Mouse (Mus musculus) limb, embryonic 15.5 days (tissue): ENCODE data around the gene Zfp180. TPM values are rescaled to one million over a fixed set of nuclear protein-coding genes. Genes with fewer than 3 reads are reported as not detected.

ENCODE experiments used
- ATAC-seq: fragments of 200-750 bp; cut with Nextera tagmentation; 2 replicates; pipeline ENCODE4 v1.8.0; 2017; ENCODE audit warnings: low read depth, moderate TSS enrichment; ENCODE audit not compliant: insufficient number of reproducible peaks, low FRiP score, low TSS enrichment
- H3K27ac ChIP-seq: fragments of 300-500 bp; sonication (generic); 2 replicates; pipeline ENCODE4 v1.5.1; 2015; ENCODE audit warnings: moderate library complexity, mild to moderate bottlenecking, inconsistent platforms
- H3K27me3 ChIP-seq: fragments of 300-500 bp; sonication (generic); 2 replicates; pipeline ENCODE4 v1.6.1; 2015; ENCODE audit warnings: inconsistent platforms
- H3K36me3 ChIP-seq: fragments of 300-500 bp; sonication (generic); 2 replicates; pipeline ENCODE4 v1.6.1; 2015; ENCODE audit warnings: inconsistent platforms
- H3K4me1 ChIP-seq: fragments of 300-500 bp; sonication (generic); 2 replicates; pipeline ENCODE4 v1.6.1; 2015; ENCODE audit warnings: inconsistent platforms
- H3K4me2 ChIP-seq: fragments of 300-500 bp; sonication (generic); 2 replicates; pipeline ENCODE4 v1.6.1; 2015; ENCODE audit warnings: mild to moderate bottlenecking, inconsistent platforms
- H3K4me3 ChIP-seq: fragments of 300-500 bp; sonication (generic); 2 replicates; pipeline ENCODE4 v1.5.1; 2015; ENCODE audit warnings: mild to moderate bottlenecking, inconsistent platforms
- H3K9ac ChIP-seq: fragments of 300-500 bp; sonication (generic); 2 replicates; pipeline ENCODE4 v1.6.1; 2015; ENCODE audit warnings: inconsistent platforms
- H3K9me3 ChIP-seq: fragments of 300-500 bp; sonication (generic); 2 replicates; pipeline ENCODE4 v1.6.1; 2016; ENCODE audit warnings: inconsistent platforms
- WGBS: fragments of 180-500 bp; shearing (Covaris S2); methylation state at CpG from one replicate; pipeline ENCODE4 v1.1.7; 2015; 5-methylcytosine and 5-hydroxymethylcytosine counted together
- polyA plus RNA-seq: library from polyadenylated mRNA; unstranded; fragments of >200 nt; fragmentation: Nextera tagmentation; extraction: Ambion mirVana; gene quantifications from 2 replicates; pipeline ENCODE4 v1.2.1, GENCODE M21; 2015

Zfp180 gene
- polyA plus RNA-seq, 1 experiment from 2014 or later, result 20.4 TPM

GRCm38 (mm10) chr7:24112156-24112856 is 30.6 kb downstream of the Zfp180 start, which contains the start of gene Zfp112:
Zfp112 (plus strand) TSS chr7:24112314.
- peak within 1 kb of the TSS; percentile 61 for H3K4me3 ChIP-seq

GRCm38 (mm10) chr7:24113001-24113400 is 31.3 kb downstream of the Zfp180 start:
- H3K9ac ChIP-seq, result peak overlapping the region; percentile 62
- H3K4me3 ChIP-seq, result peak overlapping the region; percentile 61
- 12% methylated on average over 12 of the region's 12 CpGs for WGBS
- peak overlapping the region; percentile 69 for H3K4me2 ChIP-seq
- H3K9me3 ChIP-seq, result peaks cover 7% of the 10 kb centered on the region; the same call in 1 of the 2 replicates
- peaks cover 2% of the 10 kb centered on the region; the same call in 1 of the 2 replicates for H3K4me1 ChIP-seq
- H3K36me3 ChIP-seq, result peaks cover 18% of the 10 kb centered on the region
- H3K27ac ChIP-seq, result peak overlapping the region; percentile 89
- ATAC-seq, result no peak
- H3K27me3 ChIP-seq, result no peaks in the 10 kb centered on the region

More at GRCm38 (mm10) chr7:24112156-24112856, 30.6 kb downstream of the Zfp180 start, which contains the start of gene Zfp112:
- peak within 1 kb of the TSS; percentile 62 for H3K9ac ChIP-seq
- H3K4me1 ChIP-seq, result peaks cover 2% of the 10 kb centered on the region; the same call in 1 of the 2 replicates
- peak within 1 kb of the TSS; percentile 89 for H3K27ac ChIP-seq
- ATAC-seq, result peak; percentile 96
- H3K4me2 ChIP-seq, result peak within 1 kb of the TSS; percentile 69
- peaks cover 14% of the 10 kb centered on the region for H3K9me3 ChIP-seq
- no peaks in the 10 kb centered on the region for H3K27me3 ChIP-seq
- 1% methylated on average over 23 of the region's 23 CpGs for WGBS
- H3K36me3 ChIP-seq, result peaks cover 25% of the 10 kb centered on the region

GRCm38 (mm10) chr7:24116655-24117054 is 34.9 kb downstream of the Zfp180 start:
- Histone ChIP-seq H3K4me2 (no peak overlapping the region), H3K27ac (no peak overlapping the region), H3K9ac (no peak overlapping the region), H3K4me3 (no peak overlapping the region), H3K9me3 (no peaks in the 10 kb centered on the region), H3K4me1 (peaks cover 2% of the 10 kb centered on the region; the same call in 1 of the 2 replicates), H3K27me3 (no peaks in the 10 kb centered on the region), H3K36me3 (no peaks in the 10 kb centered on the region)
- no peak for ATAC-seq
- 83% methylated on average over 4 of the region's 4 CpGs for WGBS

GRCm38 (mm10) chr7:24133425-24133995 is 51.8 kb downstream of the Zfp180 start:
- Histone ChIP-seq H3K27me3 (no peaks in the 10 kb centered on the region), H3K4me3 (peak overlapping the region; percentile 72), H3K9ac (peak overlapping the region; percentile 62), H3K4me2 (peak overlapping the region; percentile 59), H3K9me3 (no peaks in the 10 kb centered on the region), H3K27ac (0 out of 2 replicates have a peak overlapping the region, but pooled peaks have one; percentile 3), H3K36me3 (peaks cover 23% of the 10 kb centered on the region), H3K4me1 (peaks cover 9% of the 10 kb centered on the region)
- 17% methylated on average over 6 of the region's 6 CpGs for WGBS
- no peak for ATAC-seq

GRCm38 (mm10) chr7:24133996-24134828 is 52.5 kb downstream of the Zfp180 start, which contains the start of gene Zfp235:
Zfp235 (plus strand) TSS chr7:24134169.
- Histone ChIP-seq H3K27me3 (no peaks in the 10 kb centered on the region), H3K9ac (peak within 1 kb of the TSS; percentile 62), H3K9me3 (no peaks in the 10 kb centered on the region), H3K4me3 (peak within 1 kb of the TSS; percentile 72), H3K27ac (0 out of 2 replicates have a peak within 1 kb of the TSS, but pooled peaks have one; percentile 3), H3K36me3 (peaks cover 29% of the 10 kb centered on the region), H3K4me2 (peak within 1 kb of the TSS; percentile 69), H3K4me1 (peaks cover 9% of the 10 kb centered on the region)
- peak; percentile 84 for ATAC-seq
- 3% methylated on average over 32 of the region's 32 CpGs for WGBS

GRCm38 (mm10) chr7:24142566-24142965 is 60.8 kb downstream of the Zfp180 start:
- H3K4me1 ChIP-seq, result no peaks in the 10 kb centered on the region
- 91% methylated on average over 6 of the region's 6 CpGs for WGBS
- H3K36me3 ChIP-seq, result peaks cover 48% of the 10 kb centered on the region
- H3K4me2 ChIP-seq, result no peak overlapping the region
- no peaks in the 10 kb centered on the region for H3K9me3 ChIP-seq
- no peak overlapping the region for H3K9ac ChIP-seq
- no peaks in the 10 kb centered on the region for H3K27me3 ChIP-seq
- no peak for ATAC-seq
- no peak overlapping the region for H3K4me3 ChIP-seq
- H3K27ac ChIP-seq, result no peak overlapping the region

GRCm38 (mm10) chr7:24153272-24153671 is 71.5 kb downstream of the Zfp180 start:
- Histone ChIP-seq H3K4me2 (no peak overlapping the region), H3K9me3 (no peaks in the 10 kb centered on the region), H3K4me3 (no peak overlapping the region), H3K27ac (no peak overlapping the region), H3K9ac (no peak overlapping the region), H3K4me1 (no peaks in the 10 kb centered on the region), H3K36me3 (no peaks in the 10 kb centered on the region), H3K27me3 (no peaks in the 10 kb centered on the region)
- no peak for ATAC-seq
- WGBS, result 3% methylated on average over 1 of the region's 1 CpGs

Other genes with a start within 250 kb of the Zfp180 start
- not detected in 2 replicates for gene Vmn1r176, start 244.6 kb upstream of the Zfp180 start, polyA plus RNA-seq
- gene Vmn1r177, start 215.5 kb upstream of the Zfp180 start, polyA plus RNA-seq, result not detected in 2 replicates
- not detected in 2 replicates for gene Vmn1r178, start 189.9 kb upstream of the Zfp180 start, polyA plus RNA-seq
- gene Vmn1r179, start 154.9 kb upstream of the Zfp180 start, polyA plus RNA-seq, result not detected in 2 replicates
- not detected in 2 replicates for gene Vmn1r180, start 131.3 kb upstream of the Zfp180 start, polyA plus RNA-seq
- gene Vmn1r181, start 107.3 kb upstream of the Zfp180 start, polyA plus RNA-seq, result not detected in 2 replicates
- gene V1rd19, start 80.2 kb upstream of the Zfp180 start, polyA plus RNA-seq, result not detected in 2 replicates
- gene Vmn1r183, start 28.7 kb upstream of the Zfp180 start, polyA plus RNA-seq, result not detected in 2 replicates
- gene Zfp112, start 30.4 kb downstream of the Zfp180 start, polyA plus RNA-seq, result 6.9 and 7.9 TPM in 2 replicates
- gene Zfp235, start 52.2 kb downstream of the Zfp180 start, polyA plus RNA-seq, result 16.9 and 19.7 TPM in 2 replicates
- 5.2 and 6.1 TPM in 2 replicates for gene Zfp114, start 93.1 kb downstream of the Zfp180 start, polyA plus RNA-seq
- 10.4 and 11.7 TPM in 2 replicates for gene Zfp111, start 129.5 kb downstream of the Zfp180 start, polyA plus RNA-seq
- 4.7 and 5.1 TPM in 2 replicates for gene Zfp109, start 155.6 kb downstream of the Zfp180 start, polyA plus RNA-seq
- 5.5 and 6.1 TPM in 2 replicates for gene Zfp108, start 172.9 kb downstream of the Zfp180 start, polyA plus RNA-seq
- 9.1 and 10.2 TPM in 2 replicates for gene Zfp93, start 188.5 kb downstream of the Zfp180 start, polyA plus RNA-seq
- 39.6 and 49.2 TPM in 2 replicates for gene Zfp61, start 219.3 kb downstream of the Zfp180 start, polyA plus RNA-seq
- gene Zfp94, start 234.7 kb downstream of the Zfp180 start, polyA plus RNA-seq, result 12.2 and 12.8 TPM in 2 replicates